Mouse (Mus musculus): ENCODE data around the gene Dmrtb1. TPM values are rescaled to one million over a fixed set of nuclear protein-coding genes. Genes with fewer than 3 reads are reported as not detected.

The Dmrtb1 gene
- polyA plus RNA-seq, 1 experiment from 2014 or later: 0.11 TPM

DNA sequence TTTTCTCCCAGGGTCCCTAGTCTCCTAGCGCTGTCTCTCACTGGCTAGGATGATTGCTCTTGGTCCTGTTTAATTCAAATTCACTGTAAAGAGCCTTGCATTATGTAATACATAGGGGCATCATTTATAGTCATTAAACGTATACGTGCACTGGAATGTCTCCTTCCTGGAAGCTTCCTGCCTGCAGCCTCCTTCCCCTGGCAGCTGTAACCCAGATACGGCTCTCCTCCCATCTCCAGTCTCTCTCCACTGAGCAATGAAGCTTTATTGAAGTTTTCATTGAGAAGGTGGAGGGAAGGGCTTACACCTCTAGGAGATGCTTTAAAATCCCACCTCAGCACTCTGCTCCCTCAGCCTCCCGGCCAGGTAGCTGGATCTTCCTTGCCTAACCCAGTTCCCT lies 9.8 kb upstream of the Dmrtb1 start:
- Histone ChIP-seq H3K9ac (ENCODE audit: low read length) (no peak overlapping the region), H3K27me3 (ENCODE audit: control insufficient read depth, insufficient read depth, low read length) (no peaks in the 10 kb centered on the region), H3K4me1 (ENCODE audit: control insufficient read depth, insufficient read depth, low read length) (no peaks in the 10 kb centered on the region), H3K36me3 (ENCODE audit: control insufficient read depth, insufficient read depth, low read length) (no peaks in the 10 kb centered on the region), H3K4me2 (ENCODE audit: low read depth, severe bottlenecking) (no peak overlapping the region), H3K27ac (replicated peaks; ENCODE audit: low read depth, low read length) (no peak overlapping the region), H3K9me3 (ENCODE audit: control insufficient read depth, low read length) (no peaks in the 10 kb centered on the region), H3K4me3 (ENCODE audit: low read depth, low read length) (no peak overlapping the region)
- no peak for ATAC-seq (ENCODE audit: insufficient number of reproducible peaks, low FRiP score, low TSS enrichment, low read depth)
- 58% methylated on average over 5 of the region's 5 CpGs for WGBS
- no peak for DNase-seq (ENCODE audit: low spot score)

DNA sequence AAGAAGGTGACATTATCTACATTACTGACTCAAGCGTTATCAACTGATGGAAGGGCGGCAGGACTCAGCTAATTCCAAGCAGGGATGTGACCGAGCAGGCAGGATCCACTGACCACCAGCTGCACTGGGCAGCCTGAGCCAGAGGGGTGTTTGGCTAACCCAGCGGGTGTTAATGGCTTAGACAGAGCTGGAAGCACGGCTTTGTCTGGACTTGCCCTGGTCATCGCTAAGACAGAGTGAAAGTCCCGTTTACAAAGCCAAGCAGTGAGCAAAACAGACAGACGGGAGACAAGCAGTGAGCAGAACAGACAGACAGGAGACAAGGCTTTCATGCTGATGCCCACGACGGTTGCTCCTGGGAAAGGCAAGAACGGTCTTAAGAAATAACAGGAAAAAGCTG lies 4.2 kb upstream of the Dmrtb1 start:
- Histone ChIP-seq H3K4me2 (ENCODE audit: low read depth, severe bottlenecking) (0 out of 2 replicates have a peak overlapping the region, but pooled peaks have one; percentile 15), H3K4me3 (ENCODE audit: low read depth, low read length) (no peak overlapping the region), H3K36me3 (ENCODE audit: control insufficient read depth, insufficient read depth, low read length) (no peaks in the 10 kb centered on the region), H3K27me3 (ENCODE audit: control insufficient read depth, insufficient read depth, low read length) (no peaks in the 10 kb centered on the region), H3K4me1 (ENCODE audit: control insufficient read depth, insufficient read depth, low read length) (peaks cover 8% of the 10 kb centered on the region), H3K9me3 (ENCODE audit: control insufficient read depth, low read length) (no peaks in the 10 kb centered on the region), H3K27ac (replicated peaks; ENCODE audit: low read depth, low read length) (no peak overlapping the region; the same call in 1 of the 2 replicates), H3K9ac (ENCODE audit: low read length) (peak overlapping the region; percentile 34)
- ATAC-seq (ENCODE audit: insufficient number of reproducible peaks, low FRiP score, low TSS enrichment, low read depth) (no peak), DNase-seq (ENCODE audit: low spot score) (peak; percentile 55)
- 5% methylated on average over 11 of the region's 11 CpGs for WGBS

DNA sequence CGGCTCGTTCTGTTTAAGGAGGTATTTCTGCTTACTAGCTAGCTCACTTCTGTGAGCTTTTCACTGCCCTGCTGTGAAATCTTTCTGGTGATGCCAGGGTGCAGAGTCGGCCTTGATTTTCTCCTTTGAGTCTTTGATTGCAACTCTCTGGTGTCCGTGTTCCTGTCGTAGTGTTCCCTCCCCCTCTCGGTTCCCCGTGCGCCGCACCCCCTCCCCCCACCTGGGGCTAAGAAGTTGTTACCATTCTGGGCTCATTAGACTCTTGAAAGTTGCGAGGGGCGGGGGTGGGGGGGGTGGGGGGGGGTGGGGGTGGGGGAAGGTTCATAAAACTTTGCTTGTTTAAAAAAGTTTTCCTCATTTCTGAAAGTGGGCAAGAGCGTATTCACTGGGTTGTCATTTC lies 3.1 kb upstream of the Dmrtb1 start:
- Histone ChIP-seq H3K36me3 (ENCODE audit: control insufficient read depth, insufficient read depth, low read length) (no peaks in the 10 kb centered on the region), H3K27ac (replicated peaks; ENCODE audit: low read depth, low read length) (no peak overlapping the region), H3K9me3 (ENCODE audit: control insufficient read depth, low read length) (no peaks in the 10 kb centered on the region), H3K27me3 (ENCODE audit: control insufficient read depth, insufficient read depth, low read length) (no peaks in the 10 kb centered on the region), H3K4me2 (ENCODE audit: low read depth, severe bottlenecking) (no peak overlapping the region), H3K4me1 (ENCODE audit: control insufficient read depth, insufficient read depth, low read length) (peaks cover 8% of the 10 kb centered on the region), H3K4me3 (ENCODE audit: low read depth, low read length) (no peak overlapping the region), H3K9ac (ENCODE audit: low read length) (no peak overlapping the region)
- ATAC-seq (ENCODE audit: insufficient number of reproducible peaks, low FRiP score, low TSS enrichment, low read depth) (no peak), DNase-seq (ENCODE audit: low spot score) (no peak)
- 20% methylated on average over 12 of the region's 12 CpGs for WGBS

DNA sequence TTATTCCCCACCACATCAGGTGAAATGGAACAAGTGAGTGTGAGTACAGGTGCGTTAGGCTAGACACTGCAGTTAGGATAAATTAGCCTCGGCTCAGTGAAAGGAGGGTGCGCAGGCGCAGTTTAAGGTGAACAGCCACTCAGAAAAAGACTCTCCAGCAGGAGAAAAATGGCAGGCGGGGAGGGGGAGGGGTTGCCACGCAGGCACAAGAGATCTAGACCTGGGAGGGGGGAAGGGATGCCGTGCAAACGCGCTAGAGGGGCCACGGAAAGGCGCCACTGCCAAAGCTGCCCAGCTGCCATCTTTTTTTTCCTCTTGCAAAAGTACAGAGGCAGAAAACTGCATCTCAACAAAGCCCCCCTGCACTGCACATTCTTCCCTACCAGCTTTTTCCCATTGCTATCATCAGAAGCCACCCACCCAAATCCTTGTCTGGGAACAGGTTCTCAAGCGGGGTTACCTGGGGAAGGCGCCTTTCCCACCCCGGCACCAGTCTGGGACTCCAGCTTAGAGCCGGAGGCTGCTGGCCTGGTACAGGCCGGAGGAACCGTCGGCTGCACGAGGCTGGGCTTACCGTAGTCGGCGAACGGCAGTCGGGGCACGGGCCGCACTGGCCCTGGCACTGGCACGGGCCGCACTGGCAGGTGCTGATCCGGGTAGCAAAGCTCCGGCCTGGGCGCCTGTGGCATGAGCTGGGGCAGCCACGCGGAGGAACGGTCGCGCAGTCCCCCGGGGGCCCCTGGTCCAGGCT lies 849 bp downstream of the Dmrtb1 start:
- no peak overlapping the region for H3K9ac ChIP-seq (ENCODE audit: low read length)

DNA sequence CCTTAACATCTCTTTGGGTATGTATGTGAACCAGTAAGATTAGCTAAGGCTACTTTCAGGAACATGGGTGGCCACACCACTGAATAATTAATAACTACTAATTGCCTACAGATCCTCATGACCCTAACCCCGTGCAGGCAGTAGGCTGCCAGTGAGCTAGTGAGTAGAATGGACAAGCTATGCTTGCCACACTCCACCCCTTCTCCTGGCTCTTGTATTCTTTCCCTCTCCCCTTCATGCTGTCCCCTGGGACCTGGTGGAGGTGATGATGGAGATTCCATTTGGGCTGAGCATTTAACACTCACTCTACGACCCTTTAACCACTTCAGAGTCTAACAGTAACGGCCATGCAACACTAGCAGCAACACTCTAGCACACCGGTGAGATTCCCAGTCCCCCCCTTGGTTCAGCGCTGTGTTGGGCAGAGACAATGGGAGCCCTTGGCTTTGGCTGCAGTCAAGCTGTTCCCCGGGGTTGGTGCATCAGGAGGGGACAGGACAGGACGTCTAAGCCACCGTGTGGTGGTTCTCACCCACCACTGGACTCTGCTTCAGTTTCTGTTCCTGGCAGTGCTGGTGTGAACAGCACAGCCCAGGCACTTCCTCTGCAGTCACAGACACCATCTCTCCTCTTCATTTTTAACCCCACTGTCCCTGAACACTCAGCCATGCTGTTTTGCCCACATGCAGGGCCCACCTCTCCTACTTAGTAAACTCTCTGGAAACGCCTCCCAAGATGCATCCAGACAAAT lies 2.8 kb downstream of the Dmrtb1 start:
- H3K9ac ChIP-seq (ENCODE audit: low read length): no peak overlapping the region
- H3K36me3 ChIP-seq (ENCODE audit: control insufficient read depth, insufficient read depth, low read length): no peaks in the 10 kb centered on the region
- no peak overlapping the region for H3K27ac ChIP-seq (replicated peaks; ENCODE audit: low read depth, low read length)
- H3K4me2 ChIP-seq (ENCODE audit: low read depth, severe bottlenecking): no peak overlapping the region
- 38% methylated on average over 9 of the region's 9 CpGs for WGBS
- no peak overlapping the region for H3K4me3 ChIP-seq (ENCODE audit: low read depth, low read length)
- H3K4me1 ChIP-seq (ENCODE audit: control insufficient read depth, insufficient read depth, low read length): peaks cover 5% of the 10 kb centered on the region; the same call in 1 of the 2 replicates
- ATAC-seq (ENCODE audit: insufficient number of reproducible peaks, low FRiP score, low TSS enrichment, low read depth): no peak
- no peaks in the 10 kb centered on the region for H3K9me3 ChIP-seq (ENCODE audit: control insufficient read depth, low read length)
- no peaks in the 10 kb centered on the region; the same call in 1 of the 2 replicates for H3K27me3 ChIP-seq (ENCODE audit: control insufficient read depth, insufficient read depth, low read length)
- DNase-seq (ENCODE audit: low spot score): no peak

More for the DNA sequence above, 849 bp downstream of the Dmrtb1 start:
- no peak for ATAC-seq (ENCODE audit: insufficient number of reproducible peaks, low FRiP score, low TSS enrichment, low read depth)
- no peak overlapping the region for H3K4me2 ChIP-seq (ENCODE audit: low read depth, severe bottlenecking)
- H3K9me3 ChIP-seq (ENCODE audit: control insufficient read depth, low read length): no peaks in the 10 kb centered on the region
- no peaks in the 10 kb centered on the region; the same call in 1 of the 2 replicates for H3K27me3 ChIP-seq (ENCODE audit: control insufficient read depth, insufficient read depth, low read length)
- DNase-seq (ENCODE audit: low spot score): no peak
- H3K4me1 ChIP-seq (ENCODE audit: control insufficient read depth, insufficient read depth, low read length): peaks cover 10% of the 10 kb centered on the region
- 89% methylated on average over 37 of the region's 37 CpGs for WGBS
- no peak overlapping the region for H3K27ac ChIP-seq (replicated peaks; ENCODE audit: low read depth, low read length)
- no peak overlapping the region for H3K4me3 ChIP-seq (ENCODE audit: low read depth, low read length)
- no peaks in the 10 kb centered on the region for H3K36me3 ChIP-seq (ENCODE audit: control insufficient read depth, insufficient read depth, low read length)

DNA sequence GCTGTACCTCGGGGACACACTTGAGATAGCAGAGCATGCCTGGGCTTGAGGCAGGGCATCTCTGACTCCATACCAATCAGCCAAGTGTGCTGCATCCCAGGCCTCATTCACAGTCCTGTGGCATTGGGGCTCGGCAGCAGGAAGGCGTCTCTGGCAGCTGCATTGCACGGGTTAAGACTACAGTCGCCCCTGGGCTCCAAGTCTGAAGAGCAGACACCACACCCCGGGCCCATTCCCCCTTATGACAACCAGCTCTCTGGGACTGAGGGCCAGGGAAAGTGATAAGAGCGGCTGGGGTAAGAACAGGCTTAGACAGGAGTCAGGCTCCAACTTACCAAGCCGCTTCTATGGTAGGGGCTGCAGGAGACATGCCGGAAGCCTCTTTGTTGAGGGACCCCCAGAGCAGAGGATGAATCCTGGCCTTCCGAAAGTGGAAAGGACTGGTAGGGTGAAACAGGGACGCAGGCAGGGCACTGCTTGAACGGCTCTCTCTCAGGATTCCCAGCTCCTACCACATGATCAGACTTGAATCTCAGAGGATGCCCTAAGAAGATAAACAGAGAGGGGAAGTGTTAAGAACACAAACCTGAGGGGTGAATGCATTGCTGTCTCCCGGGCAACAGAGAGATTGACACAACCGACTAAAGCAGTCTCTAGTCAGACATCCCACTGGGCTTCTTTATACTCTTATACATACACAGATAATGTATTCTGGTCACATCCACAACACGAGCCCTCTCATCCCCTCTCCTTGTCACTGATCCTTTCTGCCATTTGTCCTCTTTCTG lies 3.5 kb downstream of the Dmrtb1 start:
- DNase-seq (ENCODE audit: low spot score) (no peak), ATAC-seq (ENCODE audit: insufficient number of reproducible peaks, low FRiP score, low TSS enrichment, low read depth) (no peak)
- 59% methylated on average over 15 of the region's 15 CpGs for WGBS
- Histone ChIP-seq H3K9me3 (ENCODE audit: control insufficient read depth, low read length) (no peaks in the 10 kb centered on the region), H3K9ac (ENCODE audit: low read length) (no peak overlapping the region), H3K27ac (replicated peaks; ENCODE audit: low read depth, low read length) (no peak overlapping the region), H3K36me3 (ENCODE audit: control insufficient read depth, insufficient read depth, low read length) (no peaks in the 10 kb centered on the region), H3K4me3 (ENCODE audit: low read depth, low read length) (no peak overlapping the region), H3K4me2 (ENCODE audit: low read depth, severe bottlenecking) (no peak overlapping the region), H3K27me3 (ENCODE audit: control insufficient read depth, insufficient read depth, low read length) (no peaks in the 10 kb centered on the region; the same call in 1 of the 2 replicates), H3K4me1 (ENCODE audit: control insufficient read depth, insufficient read depth, low read length) (peaks cover 5% of the 10 kb centered on the region; the same call in 1 of the 2 replicates)

DNA sequence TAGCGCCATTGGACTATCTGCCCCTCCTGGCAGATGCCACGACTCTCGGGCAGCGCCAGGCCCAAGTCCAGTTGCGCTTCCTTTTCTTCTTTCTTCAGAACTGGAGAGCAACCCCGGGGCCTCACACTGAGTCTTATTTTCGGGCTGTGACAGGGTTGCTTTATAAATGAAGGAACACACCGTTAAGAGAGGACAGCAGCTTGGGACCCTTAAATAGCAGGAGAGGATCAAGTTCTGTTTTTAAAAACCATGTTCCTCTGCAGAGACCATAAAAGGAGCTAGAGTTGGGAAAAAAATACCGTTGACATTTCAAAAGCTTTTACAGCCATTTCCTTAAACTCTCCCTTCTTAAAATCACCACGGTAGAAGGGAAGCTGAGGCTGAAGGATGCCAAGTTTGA lies 8.4 kb downstream of the Dmrtb1 start:
- DNase-seq (ENCODE audit: low spot score): no peak
- no peak for ATAC-seq (ENCODE audit: insufficient number of reproducible peaks, low FRiP score, low TSS enrichment, low read depth)
- Histone ChIP-seq H3K36me3 (ENCODE audit: control insufficient read depth, insufficient read depth, low read length) (no peaks in the 10 kb centered on the region), H3K27ac (replicated peaks; ENCODE audit: low read depth, low read length) (no peak overlapping the region), H3K4me1 (ENCODE audit: control insufficient read depth, insufficient read depth, low read length) (no peaks in the 10 kb centered on the region), H3K9me3 (ENCODE audit: control insufficient read depth, low read length) (no peaks in the 10 kb centered on the region), H3K27me3 (ENCODE audit: control insufficient read depth, insufficient read depth, low read length) (peaks cover 4% of the 10 kb centered on the region), H3K9ac (ENCODE audit: low read length) (no peak overlapping the region), H3K4me2 (ENCODE audit: low read depth, severe bottlenecking) (no peak overlapping the region), H3K4me3 (ENCODE audit: low read depth, low read length) (no peak overlapping the region)
- WGBS: 70% methylated on average over 10 of the region's 10 CpGs

DNA sequence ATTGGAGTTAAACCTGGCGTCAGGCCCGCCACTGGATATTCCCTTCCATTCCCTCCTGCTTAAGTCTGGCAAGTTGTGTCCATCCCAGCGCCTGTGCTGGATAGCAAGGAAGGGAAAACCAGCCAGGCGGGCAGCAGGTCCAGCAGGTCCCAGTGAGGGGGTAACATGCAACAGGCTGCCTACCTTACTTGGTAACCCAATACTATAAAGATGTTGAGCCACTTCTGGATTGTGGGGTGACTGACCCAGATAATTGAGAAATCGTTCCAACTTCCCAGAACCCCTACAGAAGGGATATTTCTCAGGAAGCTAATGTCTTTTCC lies 9.7 kb downstream of the Dmrtb1 start:
- peaks cover 4% of the 10 kb centered on the region; the same call in 1 of the 2 replicates for H3K27me3 ChIP-seq (ENCODE audit: control insufficient read depth, insufficient read depth, low read length)
- H3K4me1 ChIP-seq (ENCODE audit: control insufficient read depth, insufficient read depth, low read length): no peaks in the 10 kb centered on the region
- peak overlapping the region; percentile 27; the same call in 1 of the 2 replicates for H3K4me2 ChIP-seq (ENCODE audit: low read depth, severe bottlenecking)
- DNase-seq (ENCODE audit: low spot score) (no peak), ATAC-seq (ENCODE audit: insufficient number of reproducible peaks, low FRiP score, low TSS enrichment, low read depth) (no peak)
- 30% methylated on average over 5 of the region's 5 CpGs for WGBS
- no peaks in the 10 kb centered on the region for H3K9me3 ChIP-seq (ENCODE audit: control insufficient read depth, low read length)
- no peak overlapping the region for H3K27ac ChIP-seq (replicated peaks; ENCODE audit: low read depth, low read length)
- no peaks in the 10 kb centered on the region for H3K36me3 ChIP-seq (ENCODE audit: control insufficient read depth, insufficient read depth, low read length)
- H3K9ac ChIP-seq (ENCODE audit: low read length): no peak overlapping the region
- no peak overlapping the region for H3K4me3 ChIP-seq (ENCODE audit: low read depth, low read length)
